Mouse (Mus musculus) megakaryocyte, embryonic 14.5 days (primary cell): ENCODE measurements around the gene Sdhd.

Source experiments
- FLI1 ChIP-seq: IDR thresholded peaks from 2 replicates; pipeline ENCODE4 v1.6.1; 2012; ENCODE audit warnings: low read length, inconsistent platforms, mixed read lengths
- GATA1 ChIP-seq: IDR thresholded peaks from 3 replicates; pipeline ENCODE4 v1.6.1; 2012; ENCODE audit warnings: mixed read lengths, low read length, inconsistent platforms, borderline replicate concordance

DNA sequence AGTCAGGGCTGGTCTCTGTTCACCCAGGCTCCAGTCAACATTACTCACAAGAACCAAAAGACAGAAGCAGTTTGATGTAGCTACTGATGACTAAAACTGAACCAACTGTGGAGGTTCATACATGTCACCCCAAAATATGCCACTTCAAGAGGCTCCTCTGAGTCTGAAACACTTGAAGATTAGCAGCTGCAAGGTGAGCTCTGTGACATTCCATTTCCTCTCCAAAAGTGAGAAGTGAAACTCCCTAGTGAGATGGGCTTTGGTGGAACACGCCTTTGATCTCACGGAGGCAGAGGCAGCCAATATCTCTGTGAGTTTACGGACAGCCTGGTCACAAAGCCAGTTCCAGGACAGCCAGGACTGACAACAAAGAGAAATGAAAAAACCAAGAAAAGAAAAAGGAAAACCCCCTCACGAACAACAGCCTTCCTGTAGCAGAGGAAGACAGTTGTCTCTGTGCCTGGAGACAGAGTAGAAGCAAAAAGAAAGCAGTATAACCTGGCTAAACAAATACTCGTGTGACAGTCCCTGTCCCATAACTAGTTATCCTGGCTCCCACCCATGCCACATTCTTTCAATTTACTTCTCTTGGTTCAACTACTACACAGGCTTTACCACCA lies 55.6 kb downstream of the Sdhd start:
- TF ChIP-seq GATA1 (no peak), FLI1 (no peak)
